ENCODE assay signal across 23 mouse cellular contexts in genomic region chr7:51175211-51175610, GRCm38 (mm10).
A peak's percentile ranks its signal among the peaks of the same experiment; 100 is the strongest.
DNase-seq lines count a peak whose midpoint lies in the region; ATAC-seq and TF ChIP-seq lines count a peak whose summit lies in the region.
"Had no signal": no experiment of that assay in that cellular context is flagged by ENCODE, and none has a peak within 500 bp of the region (broad histone marks: within the 10 kb centered on the region; RNA-seq: fewer than 3 reads in every experiment).

No protein-coding gene starts in this region.

- no peak for TF ChIP-seq CTCF in kidney, adult 2 months (conservative IDR thresholded peaks at IDR 0.05; ENCODE audit: insufficient read depth, insufficient read length, low read depth, low read length)

- no peaks in the 10 kb centered on the region for H3K9me3 ChIP-seq in midbrain, embryonic 15.5 days
- H3K9me3 ChIP-seq: embryonic facial prominence, embryonic 12.5 days; embryonic facial prominence, embryonic 15.5 days; heart, embryonic 12.5 days; heart, embryonic 15.5 days had no signal

- H3K27me3 ChIP-seq in kidney, adult 2 months (replicated peaks; ENCODE audit: control insufficient read depth, insufficient read depth, low read length), result no peaks in the 10 kb centered on the region
- no peaks in the 10 kb centered on the region for H3K27me3 ChIP-seq in midbrain, embryonic 15.5 days (replicated peaks)
- H3K27me3 ChIP-seq: embryonic facial prominence, embryonic 12.5 days; embryonic facial prominence, embryonic 15.5 days; heart, embryonic 12.5 days; heart, embryonic 15.5 days had no signal

- TF ChIP-seq POLR2A in kidney, adult 2 months (IDR thresholded peaks at IDR 0.05; ENCODE audit: low read depth, low read length), result no peak

- no peaks in the 10 kb centered on the region for H3K36me3 ChIP-seq in kidney, adult 2 months (ENCODE audit: control insufficient read depth, insufficient read depth, low read length)
- H3K36me3 ChIP-seq in midbrain, embryonic 15.5 days (replicated peaks), result no peaks in the 10 kb centered on the region
- H3K36me3 ChIP-seq: embryonic facial prominence, embryonic 12.5 days; embryonic facial prominence, embryonic 15.5 days; heart, embryonic 12.5 days; heart, embryonic 15.5 days had no signal

- 61% methylated on average over 8 of the region's 8 CpGs for whole genome bisulfite sequencing in kidney, adult 2 months
- 45% methylated on average over 8 of the region's 8 CpGs for WGBS in midbrain, embryonic 15.5 days

- H3K4me1 ChIP-seq in kidney, adult 2 months (ENCODE audit: control insufficient read depth, insufficient read depth, low read length), result no peaks in the 10 kb centered on the region
- H3K4me1 ChIP-seq in midbrain, embryonic 15.5 days, result no peaks in the 10 kb centered on the region
- H3K4me1 ChIP-seq: embryonic facial prominence, embryonic 12.5 days; embryonic facial prominence, embryonic 15.5 days; heart, embryonic 12.5 days; heart, embryonic 15.5 days had no signal

- H3K9ac ChIP-seq in midbrain, embryonic 15.5 days, result no peak overlapping the region
- H3K9ac ChIP-seq: embryonic facial prominence, embryonic 12.5 days; embryonic facial prominence, embryonic 15.5 days; heart, embryonic 12.5 days; heart, embryonic 15.5 days; hindbrain, embryonic 14.5 days had no signal

- H3K4me3 ChIP-seq in kidney, adult 2 months (ENCODE audit: insufficient read depth, low read depth, low read length), result no peak overlapping the region
- no peak overlapping the region for H3K4me3 ChIP-seq in midbrain, embryonic 15.5 days
- H3K4me3 ChIP-seq: embryonic facial prominence, embryonic 12.5 days; embryonic facial prominence, embryonic 15.5 days; heart, embryonic 12.5 days; heart, embryonic 15.5 days had no signal

- no peak overlapping the region for H3K27ac ChIP-seq in kidney, adult 2 months (ENCODE audit: insufficient read depth, low read depth, low read length)
- no peak overlapping the region for H3K27ac ChIP-seq in midbrain, embryonic 15.5 days
- H3K27ac ChIP-seq: embryonic facial prominence, embryonic 12.5 days; embryonic facial prominence, embryonic 15.5 days; heart, embryonic 15.5 days; hindbrain, embryonic 14.5 days had no signal

- H3K4me2 ChIP-seq in midbrain, embryonic 15.5 days, result no peak overlapping the region
- H3K4me2 ChIP-seq: embryonic facial prominence, embryonic 12.5 days; embryonic facial prominence, embryonic 15.5 days; heart, embryonic 12.5 days; heart, embryonic 15.5 days; hindbrain, embryonic 14.5 days had no signal

- peak; percentile 87 for DNase-seq in kidney, adult 2 months
- no peak for DNase-seq in kidney, postnatal 4 days
- peak; percentile 3 for DNase-seq in kidney, postnatal 10 days
- peak; percentile 41 to 78 for DNase-seq in kidney, postnatal 25 days
- no peak for DNase-seq in urinary bladder, postnatal 4 days (ENCODE audit: low spot score in 2 of 2)
- DNase-seq: adrenal gland, adult 2 months; adrenal gland, postnatal 14 days; cerebellum, adult 11 months; cerebellum, adult 2 months; cerebellum, adult 9-11 months; cerebellum, postnatal 25 days; gastrocnemius, postnatal 25 days; heart, adult 18-20 months; heart, postnatal 10 days; heart, postnatal 4 days had no signal

- no peak for ATAC-seq in midbrain, embryonic 15.5 days (replicated peaks)
- ATAC-seq: CD4-positive, CD25-positive, alpha-beta regulatory T cell, adult 4 months; forebrain, embryonic 14.5 days had no signal

Comparison
In these comparisons a context has a peak if more than half of its experiments do, and no peak if none do; other contexts are left out.
1. DNase-seq: peak in kidney, adult 2 months (single experiment), kidney, postnatal 10 days (single experiment) and kidney, postnatal 25 days (2 of 2); none in kidney, postnatal 4 days (0 of 2) and urinary bladder, postnatal 4 days (0 of 2).